Mouse (Mus musculus) liver, adult 2 months (tissue): Measurements from ENCODE around the gene Sfxn2. TPM values are rescaled to one million over a fixed set of nuclear protein-coding genes. Genes with fewer than 3 reads are reported as not detected.
A peak's percentile ranks its signal among the peaks of the same experiment; 100 is the strongest.

Experiments
- DNase-seq: peaks from one replicate; pipeline ENCODE4 v3.0.0-alpha.2; 2011; ENCODE audit warnings: low read depth, low spot score; ENCODE audit errors: extremely low read depth
- H3K27ac ChIP-seq: fragments of 200-500 bp; replicated peaks from 2 replicates; pipeline ENCODE4 v1.5.1; 2012; ENCODE audit warnings: low read depth, mild to moderate bottlenecking, control low read depth, inconsistent platforms, low read length; ENCODE audit not compliant: insufficient read depth
- H3K27me3 ChIP-seq: fragments of 200-500 bp; 2 replicates; pipeline ENCODE4 v1.6.1; 2012; ENCODE audit warnings: mild to moderate bottlenecking, moderate library complexity, low read length, inconsistent platforms; ENCODE audit not compliant: control insufficient read depth, insufficient read depth
- H3K36me3 ChIP-seq: fragments of 200-500 bp; 2 replicates; pipeline ENCODE4 v1.6.1; 2012; ENCODE audit warnings: low read length, inconsistent platforms; ENCODE audit not compliant: control insufficient read depth, insufficient read depth
- H3K4me1 ChIP-seq: fragments of 200-500 bp; 2 replicates; pipeline ENCODE4 v1.6.1; 2011; ENCODE audit warnings: low read length; ENCODE audit not compliant: control insufficient read depth, insufficient read depth
- H3K4me3 ChIP-seq: fragments of 200-500 bp; 2 replicates; pipeline ENCODE4 v1.5.1; 2011; ENCODE audit warnings: low read depth, mild to moderate bottlenecking, control low read depth, low read length, moderate library complexity; ENCODE audit not compliant: insufficient read depth
- H3K79me2 ChIP-seq: fragments of 200-500 bp; 2 replicates; pipeline ENCODE4 v1.6.1; 2012; ENCODE audit warnings: inconsistent platforms, mild to moderate bottlenecking, low read length, moderate library complexity; ENCODE audit not compliant: control insufficient read depth, insufficient read depth
- H3K9ac ChIP-seq: fragments of 200-500 bp; 2 replicates; pipeline ENCODE4 v1.6.1; 2012; ENCODE audit warnings: low read depth, mild to moderate bottlenecking, control low read depth, inconsistent platforms, low read length
- CTCF ChIP-seq: fragments of 200-500 bp; IDR thresholded peaks from 2 replicates; pipeline ENCODE4 v1.5.1; 2011; ENCODE audit warnings: low read depth, low read length, control low read depth
- POLR2A ChIP-seq: fragments of 200-500 bp; IDR thresholded peaks from 2 replicates; pipeline ENCODE4 v1.6.1; 2011; ENCODE audit warnings: low read length, control low read depth; ENCODE audit not compliant: insufficient read depth; ENCODE audit errors: extremely low read depth
- WGBS: fragments of 180-500 bp; shearing (Covaris S2); methylation state at CpG from one replicate; pipeline ENCODE4 v1.1.7; 2018; 5-methylcytosine and 5-hydroxymethylcytosine counted together
- polyA plus RNA-seq: library from polyadenylated mRNA; depleted of rRNA; stranded (reverse); fragments of >200 nt; gene quantifications from 2 replicates; pipeline ENCODE4 v1.2.3, GENCODE M21; 2012
- total RNA-seq: library from RNA; depleted of rRNA; stranded (reverse); fragments of >200 nt; gene quantifications from 2 replicates; pipeline ENCODE4 v1.2.3, GENCODE M21; 2014

Sfxn2 gene
- total and polyA plus RNA-seq, 2 experiments, result 15.1 to 33.8 TPM

GRCm38 (mm10) chr19:46642136-46642753 lies 69.1 kb downstream of the Sfxn2 start:
- peak overlapping the region; percentile 39 for H3K27ac ChIP-seq
- H3K36me3 ChIP-seq, result peaks cover 9% of the 10 kb centered on the region; the same call in 1 of the 2 replicates
- H3K79me2 ChIP-seq, result peaks cover 24% of the 10 kb centered on the region; the same call in 1 of the 2 replicates
- WGBS, result 66% methylated on average over 22 of the region's 22 CpGs
- H3K27me3 ChIP-seq, result no peaks in the 10 kb centered on the region
- TF ChIP-seq CTCF (no peak), POLR2A (no peak)
- H3K9ac ChIP-seq, result peak overlapping the region; percentile 20
- no peak overlapping the region for H3K4me3 ChIP-seq
- no peak for DNase-seq
- peaks cover 59% of the 10 kb centered on the region for H3K4me1 ChIP-seq

- no peaks in the 10 kb centered on the region for H3K27me3 ChIP-seq
- H3K27ac ChIP-seq, result peak overlapping the region; percentile 93
- TF ChIP-seq POLR2A (no peak), CTCF (no peak)
- 39% methylated on average over 5 of the region's 5 CpGs for WGBS
- no peak overlapping the region for H3K9ac ChIP-seq
- H3K79me2 ChIP-seq, result peaks cover 25% of the 10 kb centered on the region; the same call in 1 of the 2 replicates
- peaks cover 60% of the 10 kb centered on the region for H3K4me1 ChIP-seq
- H3K36me3 ChIP-seq, result peaks cover 11% of the 10 kb centered on the region; the same call in 1 of the 2 replicates
- DNase-seq, result no peak
- no peak overlapping the region for H3K4me3 ChIP-seq
Measured at GRCm38 (mm10) chr19:46643236-46643635, 70.1 kb downstream of the Sfxn2 start.

DNA sequence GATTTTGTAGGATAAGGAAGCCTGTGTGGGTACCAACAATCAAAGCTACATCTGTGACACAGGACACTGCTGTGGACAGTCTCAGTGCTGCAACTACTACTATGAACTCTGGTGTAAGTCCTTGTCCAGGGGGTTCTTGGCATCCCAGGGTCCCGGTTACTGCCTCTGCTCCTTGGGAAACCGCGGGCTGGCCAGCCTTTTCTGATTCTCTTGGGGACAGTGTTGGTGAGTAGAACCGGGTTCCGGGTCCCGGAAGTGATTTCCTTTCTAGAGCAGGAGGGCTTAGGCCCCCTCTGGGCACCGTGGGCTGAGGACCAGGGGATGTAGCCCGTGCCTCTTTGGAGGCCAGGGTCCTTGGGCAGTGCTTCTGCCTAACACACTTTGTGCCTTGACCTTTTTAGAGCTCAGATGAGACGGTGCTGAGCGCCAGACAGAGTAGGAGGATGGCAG lies 71.2 kb downstream of the Sfxn2 start:
- no peak overlapping the region for H3K4me3 ChIP-seq
- H3K27me3 ChIP-seq, result no peaks in the 10 kb centered on the region
- H3K36me3 ChIP-seq, result peaks cover 17% of the 10 kb centered on the region; the same call in 1 of the 2 replicates
- peaks cover 30% of the 10 kb centered on the region; the same call in 1 of the 2 replicates for H3K79me2 ChIP-seq
- peak overlapping the region; percentile 93 for H3K27ac ChIP-seq
- no peak for DNase-seq
- no peak for TF ChIP-seq CTCF
- TF ChIP-seq POLR2A, result no peak
- H3K4me1 ChIP-seq, result peaks cover 60% of the 10 kb centered on the region
- peak overlapping the region; percentile 71 for H3K9ac ChIP-seq
- 29% methylated on average over 10 of the region's 10 CpGs for WGBS

- peak; percentile 94 for DNase-seq
- H3K4me1 ChIP-seq, result peaks cover 57% of the 10 kb centered on the region
- TF ChIP-seq POLR2A (no peak), CTCF (no peak; the same call in 1 of the 2 replicates)
- H3K9ac ChIP-seq, result peak overlapping the region; percentile 71
- H3K79me2 ChIP-seq, result peaks cover 30% of the 10 kb centered on the region; the same call in 1 of the 2 replicates
- peaks cover 17% of the 10 kb centered on the region; the same call in 1 of the 2 replicates for H3K36me3 ChIP-seq
- WGBS, result 3% methylated on average over 12 of the region's 12 CpGs
- H3K27ac ChIP-seq, result peak overlapping the region; percentile 93
- H3K27me3 ChIP-seq, result no peaks in the 10 kb centered on the region
- no peak overlapping the region for H3K4me3 ChIP-seq
Measured at GRCm38 (mm10) chr19:46644793-46645602, 71.8 kb downstream of the Sfxn2 start.

- H3K4me1 ChIP-seq, result peaks cover 49% of the 10 kb centered on the region
- WGBS, result 19% methylated on average over 12 of the region's 12 CpGs
- peak overlapping the region; percentile 25 for H3K9ac ChIP-seq
- H3K27me3 ChIP-seq, result no peaks in the 10 kb centered on the region
- H3K27ac ChIP-seq, result peak overlapping the region; percentile 93
- H3K79me2 ChIP-seq, result peaks cover 25% of the 10 kb centered on the region; the same call in 1 of the 2 replicates
- no peak overlapping the region for H3K4me3 ChIP-seq
- peak; percentile 97 for DNase-seq
- peaks cover 17% of the 10 kb centered on the region; the same call in 1 of the 2 replicates for H3K36me3 ChIP-seq
- TF ChIP-seq CTCF (no peak), POLR2A (no peak)
Measured at GRCm38 (mm10) chr19:46646041-46646481, 72.9 kb downstream of the Sfxn2 start.
